Mouse (Mus musculus): ENCODE data around the gene Sumo2. TPM values are rescaled to one million over a fixed set of nuclear protein-coding genes. Genes with fewer than 3 reads are reported as not detected.

Sumo2 gene
- total RNA-seq, 1 experiment = 579 TPM

- Histone ChIP-seq H3K4me1 (ENCODE audit: control insufficient read depth in 2 of 2, insufficient read depth in 2 of 2, low read length in 2 of 2, poor library complexity in 1 of 2) (peaks cover 7 to 16% of the 10 kb centered on the region in 2 experiments; a peak in 3 of 4 replicates), H3K36me3 (ENCODE audit: control insufficient read depth, insufficient read depth, low read length, poor library complexity, severe bottlenecking) (no peaks in the 10 kb centered on the region), H3K4me3 (ENCODE audit: insufficient read depth in 1 of 2, low read depth in 1 of 2, low read length in 2 of 2, poor library complexity in 1 of 2, severe bottlenecking in 1 of 2) (peak overlapping the region in 1 of 2 experiments; percentile 2; a peak in 1 of 4 replicates), H3K9ac (ENCODE audit: insufficient read depth, low read depth, low read length, poor library complexity, severe bottlenecking) (no peak overlapping the region), H3K9me3 (ENCODE audit: control insufficient read depth, insufficient read depth, low read depth, low read length) (no peaks in the 10 kb centered on the region), H3K27ac (ENCODE audit: insufficient read depth, low read depth, low read length, poor library complexity, severe bottlenecking) (no peak overlapping the region)
- in situ Hi-C loops (cut with MboI; ENCODE audit: low sequenced_read_pairs in 2 of 2, unreplicated experiment in 2 of 2) = no loop called here
- TF ChIP-seq ZNF384 (IDR thresholded peaks at IDR 0.05; ENCODE audit: low read depth, low read length) (no peak), CHD2 (IDR thresholded peaks at IDR 0.05; ENCODE audit: low read depth, low read length) (no peak), MAFK (IDR thresholded peaks at IDR 0.05; ENCODE audit: insufficient read depth, low read depth, low read length) (no peak), HCFC1 (IDR thresholded peaks at IDR 0.05; ENCODE audit: borderline replicate concordance, insufficient read depth, low read length) (no peak), ZC3H11A (IDR thresholded peaks at IDR 0.05; ENCODE audit: borderline replicate concordance, low read depth, low read length) (no peak)
- no peak for DNase-seq (ENCODE audit: low read depth, low spot score)
Measured at GRCm38 (mm10) chr11:115515021-115515420, 21.1 kb downstream of the Sumo2 start.

GRCm38 (mm10) chr11:115514238-115514663 lies 21.8 kb downstream of the Sumo2 start, which contains the start of gene Jpt1:
Jpt1 (minus strand) TSS chr11:115514387.
- TF ChIP-seq MAFK (IDR thresholded peaks at IDR 0.05; ENCODE audit: insufficient read depth, low read depth, low read length) (no peak), ZC3H11A (IDR thresholded peaks at IDR 0.05; ENCODE audit: borderline replicate concordance, low read depth, low read length) (no peak), ZNF384 (IDR thresholded peaks at IDR 0.05; ENCODE audit: low read depth, low read length) (no peak), CHD2 (IDR thresholded peaks at IDR 0.05; ENCODE audit: low read depth, low read length) (peak; percentile 93), HCFC1 (IDR thresholded peaks at IDR 0.05; ENCODE audit: borderline replicate concordance, insufficient read depth, low read length) (0 out of 2 replicates have a peak, but pooled peaks have one; percentile 35)
- H3K9ac ChIP-seq (ENCODE audit: insufficient read depth, low read depth, low read length, poor library complexity, severe bottlenecking) = peak within 1 kb of the TSS; percentile 98
- peaks cover 7 to 19% of the 10 kb centered on the region in 2 experiments; a peak in 3 of 4 replicates for H3K4me1 ChIP-seq (ENCODE audit: control insufficient read depth in 2 of 2, insufficient read depth in 2 of 2, low read length in 2 of 2, poor library complexity in 1 of 2)
- DNase-seq (ENCODE audit: low read depth, low spot score) = peak; percentile 96
- H3K4me3 ChIP-seq (ENCODE audit: insufficient read depth in 1 of 2, low read depth in 1 of 2, low read length in 2 of 2, poor library complexity in 1 of 2, severe bottlenecking in 1 of 2) = peak within 1 kb of the TSS; percentile 74 to 99
- peak within 1 kb of the TSS; percentile 81 for H3K27ac ChIP-seq (ENCODE audit: insufficient read depth, low read depth, low read length, poor library complexity, severe bottlenecking)
- H3K9me3 ChIP-seq (ENCODE audit: control insufficient read depth, insufficient read depth, low read depth, low read length) = no peaks in the 10 kb centered on the region
- in situ Hi-C loops (cut with MboI; ENCODE audit: low sequenced_read_pairs in 2 of 2, unreplicated experiment in 2 of 2) = no loop called here
- no peaks in the 10 kb centered on the region for H3K36me3 ChIP-seq (ENCODE audit: control insufficient read depth, insufficient read depth, low read length, poor library complexity, severe bottlenecking)

GRCm38 (mm10) chr11:115513271-115514237 lies 22.5 kb downstream of the Sumo2 start:
- H3K9me3 ChIP-seq (ENCODE audit: control insufficient read depth, insufficient read depth, low read depth, low read length) = no peaks in the 10 kb centered on the region
- H3K4me3 ChIP-seq (ENCODE audit: insufficient read depth in 1 of 2, low read depth in 1 of 2, low read length in 2 of 2, poor library complexity in 1 of 2, severe bottlenecking in 1 of 2) = peak overlapping the region; percentile 74 to 99
- peak overlapping the region; percentile 98 for H3K9ac ChIP-seq (ENCODE audit: insufficient read depth, low read depth, low read length, poor library complexity, severe bottlenecking)
- TF ChIP-seq CHD2 (IDR thresholded peaks at IDR 0.05; ENCODE audit: low read depth, low read length) = no peak
- no peak for TF ChIP-seq MAFK (IDR thresholded peaks at IDR 0.05; ENCODE audit: insufficient read depth, low read depth, low read length)
- no peak for TF ChIP-seq ZC3H11A (IDR thresholded peaks at IDR 0.05; ENCODE audit: borderline replicate concordance, low read depth, low read length)
- 0 out of 2 replicates have a peak, but pooled peaks have one; percentile 36 for TF ChIP-seq HCFC1 (IDR thresholded peaks at IDR 0.05; ENCODE audit: borderline replicate concordance, insufficient read depth, low read length)
- DNase-seq (ENCODE audit: low read depth, low spot score) = peak; percentile 44
- peaks cover 9 to 22% of the 10 kb centered on the region in 2 experiments; a peak in 3 of 4 replicates for H3K4me1 ChIP-seq (ENCODE audit: control insufficient read depth in 2 of 2, insufficient read depth in 2 of 2, low read length in 2 of 2, poor library complexity in 1 of 2)
- in situ Hi-C loops (cut with MboI; ENCODE audit: low sequenced_read_pairs in 2 of 2, unreplicated experiment in 2 of 2) = no loop called here
- peaks cover 4% of the 10 kb centered on the region; the same call in 1 of the 2 replicates for H3K36me3 ChIP-seq (ENCODE audit: control insufficient read depth, insufficient read depth, low read length, poor library complexity, severe bottlenecking)
- H3K27ac ChIP-seq (ENCODE audit: insufficient read depth, low read depth, low read length, poor library complexity, severe bottlenecking) = peak overlapping the region; percentile 81

- Histone ChIP-seq H3K9ac (ENCODE audit: insufficient read depth, low read depth, low read length, poor library complexity, severe bottlenecking) (peak overlapping the region; percentile 98; the same call in 1 of the 2 replicates), H3K9me3 (ENCODE audit: control insufficient read depth, insufficient read depth, low read depth, low read length) (no peaks in the 10 kb centered on the region), H3K36me3 (ENCODE audit: control insufficient read depth, insufficient read depth, low read length, poor library complexity, severe bottlenecking) (peaks cover 4% of the 10 kb centered on the region; the same call in 1 of the 2 replicates), H3K4me3 (ENCODE audit: insufficient read depth in 1 of 2, low read depth in 1 of 2, low read length in 2 of 2, poor library complexity in 1 of 2, severe bottlenecking in 1 of 2) (peak overlapping the region; percentile 74 to 99), H3K4me1 (ENCODE audit: control insufficient read depth in 2 of 2, insufficient read depth in 2 of 2, low read length in 2 of 2, poor library complexity in 1 of 2) (peaks cover 11 to 24% of the 10 kb centered on the region in 2 experiments; a peak in 3 of 4 replicates), H3K27ac (ENCODE audit: insufficient read depth, low read depth, low read length, poor library complexity, severe bottlenecking) (no peak overlapping the region)
- no peak for DNase-seq (ENCODE audit: low read depth, low spot score)
- no peak for TF ChIP-seq MAFK (IDR thresholded peaks at IDR 0.05; ENCODE audit: insufficient read depth, low read depth, low read length)
- no peak for TF ChIP-seq ZC3H11A (IDR thresholded peaks at IDR 0.05; ENCODE audit: borderline replicate concordance, low read depth, low read length)
- TF ChIP-seq ZNF384 (IDR thresholded peaks at IDR 0.05; ENCODE audit: low read depth, low read length) = no peak
- TF ChIP-seq CHD2 (IDR thresholded peaks at IDR 0.05; ENCODE audit: low read depth, low read length) = no peak
- in situ Hi-C loops (cut with MboI; ENCODE audit: low sequenced_read_pairs in 2 of 2, unreplicated experiment in 2 of 2) = no loop called here
Measured at GRCm38 (mm10) chr11:115512407-115513183, 23.5 kb downstream of the Sumo2 start.

Data from ES-E14 (cell line).